Comparison of ENCODE assay signal across 8 mouse cellular contexts in genomic region chr14:27038783-27039182, GRCm38 (mm10). TPM values are rescaled to one million over a fixed set of nuclear protein-coding genes. Genes with fewer than 3 reads are reported as not detected.
DNase-seq lines count a peak whose midpoint lies in the region; ATAC-seq and TF ChIP-seq lines count a peak whose summit lies in the region.

Gene Il17rd, plus strand, starts transcription at chr14:27038941.

- H3K9ac ChIP-seq in hindbrain, postnatal 0 days (replicated peaks; ENCODE audit: low read length) = peak within 1 kb of the TSS; percentile 76

- peak within 1 kb of the TSS; percentile 97 for H3K4me2 ChIP-seq in hindbrain, postnatal 0 days (ENCODE audit: low read depth, low read length)

- no peaks in the 10 kb centered on the region for H3K9me3 ChIP-seq in hindbrain, postnatal 0 days (ENCODE audit: low read length)

- no peak for TF ChIP-seq CTCF in hindbrain, postnatal 0 days (IDR thresholded peaks at IDR 0.05; ENCODE audit: low read depth)
- TF ChIP-seq CTCF in left cerebral cortex, adult 2 months (IDR thresholded peaks at IDR 0.05) = no peak; the same call in 1 of the 2 replicates

- peak within 1 kb of the TSS; percentile 77 for H3K27ac ChIP-seq in hindbrain, postnatal 0 days
- peak within 1 kb of the TSS; percentile 71 for H3K27ac ChIP-seq in left cerebral cortex, adult 2 months

- H3K4me1 ChIP-seq in hindbrain, postnatal 0 days (ENCODE audit: insufficient read depth, low read length) = no peaks in the 10 kb centered on the region; the same call in 1 of the 2 replicates

- intact Hi-C loops in left cerebral cortex, adult 2 months (cut with DNase I) = loop anchor here (5.0 to 10.0 kb wide), 5 partner anchors 44 to 554 kb away; partner anchors contain the start of genes Dnah12 and Pde12

- no peaks in the 10 kb centered on the region for H3K27me3 ChIP-seq in hindbrain, postnatal 0 days (ENCODE audit: insufficient read depth, low read length)

- under 1% methylated on average over 28 of the region's 29 CpGs for WGBS in hindbrain, postnatal 0 days

- peak; percentile 94 for ATAC-seq in hindbrain, postnatal 0 days
- peak; percentile 66 for ATAC-seq in megakaryocyte, adult 5-6 weeks (ENCODE audit: poor library complexity, severe bottlenecking)

- peak within 1 kb of the TSS; percentile 99 for H3K4me3 ChIP-seq in hindbrain, postnatal 0 days (ENCODE audit: low read length)
- peak within 1 kb of the TSS; percentile 95 for H3K4me3 ChIP-seq in left cerebral cortex, adult 2 months

- peak; percentile 76 for DNase-seq in T-cell, adult 2 months (ENCODE audit: low spot score)
- DNase-seq in cerebellum, postnatal 4 days (ENCODE audit: low spot score in 2 of 2) = peak; percentile 68 to 80
- peak; percentile 85 to 90 for DNase-seq in gastrocnemius, adult 8-10 months (ENCODE audit: low spot score in 2 of 2)
- peak; percentile 91 for DNase-seq in hindbrain, postnatal 0 days (ENCODE audit: low spot score)
- DNase-seq in left cerebral cortex, adult 2 months (ENCODE audit: extremely low spot score in 1 of 2, low spot score in 2 of 2) = peak; percentile 83 to 85
- peak; percentile 88 for DNase-seq in right cerebral cortex, adult 18-20 months
- DNase-seq in urinary bladder, adult 2 months (ENCODE audit: low spot score) = peak; percentile 83

- no peaks in the 10 kb centered on the region for H3K36me3 ChIP-seq in hindbrain, postnatal 0 days (ENCODE audit: insufficient read depth, low read length)

RNA-seq across cellular contexts. Expression of gene Il17rd, which starts in this region (rescaled TPM):
- total RNA-seq in gastrocnemius, adult 8-10 months (2022) = 1 to 10 TPM; 1.5 to 2.4 (median 1.6) TPM
- 10.6 and 16.1 TPM in 2 replicates for total RNA-seq in hindbrain, postnatal 0 days (2014; rRNA removed)
- 2.8 and 3.1 TPM in 2 replicates for polyA plus RNA-seq in hindbrain, postnatal 0 days (2015; fragmentation: Nextera tagmentation; extraction: Ambion mirVana)
- 1 to 10 TPM; 2.6 to 2.7 TPM for total RNA-seq in left cerebral cortex, adult 2 months (2021)
- total RNA-seq in megakaryocyte, adult 5-6 weeks (2015) = not detected in 2 replicates
- total RNA-seq in megakaryocyte, adult 5-6 weeks (2017) = 0.11 TPM in 1 of 2 replicates, not detected in the other
- polyA plus RNA-seq in urinary bladder, adult 2 months (2012; rRNA removed) = 6.3 and 7.1 TPM in 2 replicates

Comparison
In these comparisons a context has a peak if more than half of its experiments do, and no peak if none do; other contexts are left out.
1. Peak in every context shown above with its lines: DNase-seq, ATAC-seq, H3K4me3 ChIP-seq and H3K27ac ChIP-seq.
2. Peak in ATAC-seq in megakaryocyte, adult 5-6 weeks; RNA of the gene not detected or under 1 TPM.